Mouse (Mus musculus) MEL (cell line): Measurements from ENCODE around the gene Vstm2a. TPM values are rescaled to one million over a fixed set of nuclear protein-coding genes. Genes with fewer than 3 reads are reported as not detected.

Source experiments
- DNase-seq: peaks from one replicate; pipeline ENCODE4 v3.0.0; 2011; ENCODE audit warnings: low read depth, low spot score
- H3K27ac ChIP-seq: 2 replicates; pipeline ENCODE4 v1.5.1; 2012; ENCODE audit warnings: low read depth, mild to moderate bottlenecking, control low read depth, low read length, moderate library complexity; ENCODE audit not compliant: control insufficient read depth
- H3K27me3 ChIP-seq, 2 experiments: fragments of 150-350 bp in 1 of 2; sonication (generic) in 1 of 2; 2 replicates each; pipeline ENCODE4 v1.6.1; 2012; ENCODE audit warnings: low read length in 2 of 2, mild to moderate bottlenecking in 2 of 2, improper control_type of control experiment in 1 of 2, moderate library complexity in 1 of 2; ENCODE audit not compliant: insufficient read depth in 2 of 2, control insufficient read depth in 1 of 2
- H3K36me3 ChIP-seq, 2 experiments: 2 replicates each; pipeline ENCODE4 v1.6.1; 2012 to 2014; ENCODE audit warnings: low read length in 2 of 2, improper control_type of control experiment in 1 of 2, inconsistent platforms in 1 of 2, mild to moderate bottlenecking in 1 of 2; ENCODE audit not compliant: insufficient read depth in 2 of 2, control insufficient read depth in 1 of 2
- H3K4me1 ChIP-seq, 2 experiments: fragments of 150-350 bp in 1 of 2; sonication (generic) in 1 of 2; 2 replicates each; pipeline ENCODE4 v1.6.1; 2012; ENCODE audit warnings: low read length in 2 of 2, improper control_type of control experiment in 1 of 2, mild to moderate bottlenecking in 1 of 2; ENCODE audit not compliant: insufficient read depth in 2 of 2, control insufficient read depth in 1 of 2
- H3K4me3 ChIP-seq, 2 experiments: fragments of 150-350 bp in 1 of 2; sonication (generic) in 1 of 2; 2 replicates each; pipeline ENCODE4 v1.5.1; 2012; ENCODE audit warnings: low read depth in 2 of 2, low read length in 2 of 2, mild to moderate bottlenecking in 2 of 2, moderate library complexity in 2 of 2, control low read depth in 1 of 2, improper control_type of control experiment in 1 of 2; ENCODE audit not compliant: control insufficient read depth in 1 of 2, insufficient read depth in 1 of 2
- H3K79me2 ChIP-seq: 2 replicates; pipeline ENCODE4 v1.6.1; 2012; ENCODE audit warnings: mild to moderate bottlenecking, low read length, moderate library complexity; ENCODE audit not compliant: control insufficient read depth, poor library complexity, insufficient read depth
- H3K9ac ChIP-seq: 2 replicates; pipeline ENCODE4 v1.6.1; 2012; ENCODE audit warnings: low read depth, mild to moderate bottlenecking, control low read depth, low read length, moderate library complexity; ENCODE audit not compliant: control insufficient read depth, poor library complexity, severe bottlenecking
- H3K9me3 ChIP-seq: fragments of 150-350 bp; sonication (generic); replicated peaks from 2 replicates; pipeline ENCODE4 v1.6.1; 2012; ENCODE audit warnings: mild to moderate bottlenecking, low read length, improper control_type of control experiment, moderate library complexity; ENCODE audit not compliant: insufficient read depth
- BHLHE40 ChIP-seq: IDR thresholded peaks from 2 replicates; pipeline ENCODE4 v1.6.1; 2012; ENCODE audit warnings: low read depth, mild to moderate bottlenecking, inconsistent platforms, low read length, improper control_type of control experiment, borderline replicate concordance
- CHD1 ChIP-seq: IDR thresholded peaks from 2 replicates; pipeline ENCODE4 v1.6.1; 2012; ENCODE audit warnings: low read depth, mild to moderate bottlenecking, inconsistent platforms, low read length, improper control_type of control experiment
- CHD2 ChIP-seq: IDR thresholded peaks from 2 replicates; pipeline ENCODE4 v1.6.1; 2011; ENCODE audit warnings: low read length, improper control_type of control experiment
- E2F4 ChIP-seq: IDR thresholded peaks from 2 replicates; pipeline ENCODE4 v1.6.1; 2011; ENCODE audit warnings: low read depth, low read length, improper control_type of control experiment, borderline replicate concordance
- EP300 ChIP-seq, 2 experiments: IDR thresholded peaks; 2 replicates each; pipeline ENCODE4 v1.6.1; 2011; ENCODE audit warnings: improper control_type of control experiment in 2 of 2, low read length in 2 of 2, low read depth in 1 of 2, mild to moderate bottlenecking in 1 of 2
- MAFK ChIP-seq: IDR thresholded peaks from 2 replicates; pipeline ENCODE4 v1.6.1; 2011; ENCODE audit warnings: low read depth, mild to moderate bottlenecking, low read length, improper control_type of control experiment, borderline replicate concordance
- MAZ ChIP-seq: IDR thresholded peaks from 2 replicates; pipeline ENCODE4 v1.6.1; 2012; ENCODE audit warnings: low read depth, mild to moderate bottlenecking, inconsistent platforms, low read length, improper control_type of control experiment
- MXI1 ChIP-seq: IDR thresholded peaks from 2 replicates; pipeline ENCODE4 v1.6.1; 2011; ENCODE audit warnings: mild to moderate bottlenecking, low read depth, low read length, improper control_type of control experiment
- MYB ChIP-seq: IDR thresholded peaks from 2 replicates; pipeline ENCODE4 v1.6.1; 2011; ENCODE audit warnings: mild to moderate bottlenecking, low read depth, low read length, improper control_type of control experiment
- NELFE ChIP-seq: IDR thresholded peaks from 2 replicates; pipeline ENCODE4 v1.6.1; 2011; ENCODE audit warnings: low read depth, low read length, improper control_type of control experiment
- RCOR1 ChIP-seq: IDR thresholded peaks from 2 replicates; pipeline ENCODE4 v1.6.1; 2012; ENCODE audit warnings: low read depth, mild to moderate bottlenecking, inconsistent platforms, low read length, improper control_type of control experiment
- SMC3 ChIP-seq: IDR thresholded peaks from 2 replicates; pipeline ENCODE4 v1.6.1; 2011; ENCODE audit warnings: low read depth, low read length, improper control_type of control experiment
- TBP ChIP-seq: IDR thresholded peaks from 2 replicates; pipeline ENCODE4 v1.8.0; 2011; ENCODE audit warnings: low read depth, low read length, improper control_type of control experiment
- UBTF ChIP-seq: IDR thresholded peaks from 2 replicates; pipeline ENCODE4 v1.6.1; 2012; ENCODE audit warnings: low read depth, mild to moderate bottlenecking, inconsistent platforms, low read length, improper control_type of control experiment, moderate library complexity, borderline replicate concordance; ENCODE audit not compliant: insufficient read depth
- USF1 ChIP-seq: IDR thresholded peaks from 2 replicates; pipeline ENCODE4 v1.6.1; 2014; ENCODE audit warnings: low read depth, mild to moderate bottlenecking, inconsistent platforms, low read length, improper control_type of control experiment, moderate library complexity
- USF2 ChIP-seq, 2 experiments: IDR thresholded peaks; 2 replicates each; pipeline ENCODE4 v1.6.1; 2011 to 2012; ENCODE audit warnings: improper control_type of control experiment in 2 of 2, low read length in 2 of 2, borderline replicate concordance in 1 of 2, inconsistent platforms in 1 of 2, low read depth in 1 of 2, mild to moderate bottlenecking in 1 of 2; ENCODE audit not compliant: insufficient read depth in 1 of 2
- ZC3H11A ChIP-seq: IDR thresholded peaks from 2 replicates; pipeline ENCODE4 v1.6.1; 2012; ENCODE audit warnings: low read depth, mild to moderate bottlenecking, inconsistent platforms, low read length, improper control_type of control experiment
- ZMIZ1 ChIP-seq: IDR thresholded peaks from 2 replicates; pipeline ENCODE4 v1.6.1; 2012; ENCODE audit warnings: low read depth, mild to moderate bottlenecking, inconsistent platforms, low read length, improper control_type of control experiment, moderate library complexity
- ZNF384 ChIP-seq: IDR thresholded peaks from 2 replicates; pipeline ENCODE4 v1.6.1; 2012; ENCODE audit warnings: low read depth, mild to moderate bottlenecking, inconsistent platforms, low read length, improper control_type of control experiment
- polyA plus RNA-seq, 2 experiments: library from polyadenylated mRNA; stranded (reverse) in 1 of 2; unstranded in 1 of 2; fragments of >175 nt in 1 of 2; fragments of >200 nt in 1 of 2; gene quantifications; 2 replicates each; pipeline versions ENCODE4 v1.2.1 to v1.2.4; 2012; ENCODE audit warnings: low replicate concordance in 2 of 2, low read depth in 1 of 2; ENCODE audit not compliant: insufficient read length in 2 of 2, insufficient read depth in 1 of 2, missing spikeins in 1 of 2
- total RNA-seq: library from RNA; depleted of rRNA; stranded (reverse); fragments of 300-350 nt; gene quantifications from 2 replicates; pipeline ENCODE4 v1.2.3, GENCODE M21; 2012

Gene Vstm2a
- total and polyA plus RNA-seq, 3 experiments, result not detected

DNA sequence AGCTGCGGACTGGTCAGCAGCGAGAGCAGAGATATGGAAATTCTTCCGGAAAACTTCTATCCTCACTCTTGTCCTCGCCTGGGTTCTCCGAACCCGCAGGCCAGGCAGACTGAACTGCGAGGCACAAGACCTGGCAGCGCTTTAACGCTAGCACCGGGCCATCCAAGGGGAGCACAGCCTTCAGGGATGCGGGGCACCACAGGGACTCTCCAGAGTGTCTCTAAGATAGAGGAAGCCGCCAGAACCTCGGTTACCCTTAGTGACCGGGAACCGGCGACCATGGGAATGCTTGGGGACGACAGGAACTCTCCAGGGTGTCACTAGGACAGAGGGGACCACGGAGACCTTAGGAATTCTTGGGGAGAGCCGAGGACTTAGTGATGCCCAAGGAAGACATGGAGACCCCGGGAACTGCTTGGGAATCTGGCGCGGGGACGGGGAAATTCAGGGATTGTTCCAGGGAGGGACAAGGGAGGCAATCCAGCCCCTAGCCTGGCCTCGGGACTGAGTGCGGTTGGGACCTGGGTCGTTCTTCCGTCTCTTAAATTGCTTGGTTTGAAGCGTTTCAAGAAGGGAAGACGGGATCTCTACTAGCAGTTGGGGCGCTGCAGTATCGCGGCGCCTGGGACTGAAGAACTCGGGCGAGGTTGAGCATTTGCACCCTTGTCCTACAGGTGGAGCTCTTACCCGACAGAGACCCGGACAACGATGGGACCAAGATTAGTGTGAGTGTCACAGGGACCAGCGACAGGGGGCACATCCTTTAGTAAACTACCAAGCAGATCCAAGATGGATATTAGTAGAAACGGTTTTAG is 3.4 kb downstream of the Vstm2a start:
- H3K9ac ChIP-seq, result no peak overlapping the region

GRCm38 (mm10) chr11:16268396-16268795 is 10.9 kb downstream of the Vstm2a start:
- no peaks in the 10 kb centered on the region for H3K79me2 ChIP-seq
- no peaks in the 10 kb centered on the region for H3K4me1 ChIP-seq
- H3K27me3 ChIP-seq, result no peaks in the 10 kb centered on the region; a peak in 1 of 4 replicates
- no peak overlapping the region for H3K4me3 ChIP-seq
- no peak overlapping the region for H3K27ac ChIP-seq
- H3K9me3 ChIP-seq, result no peaks in the 10 kb centered on the region
- DNase-seq, result no peak
- H3K36me3 ChIP-seq, result no peaks in the 10 kb centered on the region
- TF ChIP-seq ZC3H11A (no peak), NELFE (no peak), MAZ (no peak), EP300 (IDR thresholded peaks at IDR 0.05; ENCODE audit: low read depth in 1 of 2, low read length in 2 of 2) (no peak), USF1 (no peak), MYB (no peak), MXI1 (no peak)
- no peak overlapping the region for H3K9ac ChIP-seq

More for the DNA sequence above, 3.4 kb downstream of the Vstm2a start:
- no peaks in the 10 kb centered on the region for H3K4me1 ChIP-seq
- H3K36me3 ChIP-seq, result no peaks in the 10 kb centered on the region
- H3K27ac ChIP-seq, result no peak overlapping the region
- no peaks in the 10 kb centered on the region for H3K27me3 ChIP-seq
- DNase-seq, result no peak
- TF ChIP-seq USF2 (IDR thresholded peaks at IDR 0.05; ENCODE audit: borderline replicate concordance in 1 of 2, insufficient read depth in 1 of 2, low read depth in 1 of 2, low read length in 2 of 2), result no peak
- TF ChIP-seq SMC3, result no peak
- TF ChIP-seq MAZ, result no peak
- no peak for TF ChIP-seq RCOR1
- H3K79me2 ChIP-seq, result no peaks in the 10 kb centered on the region
- no peaks in the 10 kb centered on the region for H3K9me3 ChIP-seq
- H3K4me3 ChIP-seq, result no peak overlapping the region

DNA sequence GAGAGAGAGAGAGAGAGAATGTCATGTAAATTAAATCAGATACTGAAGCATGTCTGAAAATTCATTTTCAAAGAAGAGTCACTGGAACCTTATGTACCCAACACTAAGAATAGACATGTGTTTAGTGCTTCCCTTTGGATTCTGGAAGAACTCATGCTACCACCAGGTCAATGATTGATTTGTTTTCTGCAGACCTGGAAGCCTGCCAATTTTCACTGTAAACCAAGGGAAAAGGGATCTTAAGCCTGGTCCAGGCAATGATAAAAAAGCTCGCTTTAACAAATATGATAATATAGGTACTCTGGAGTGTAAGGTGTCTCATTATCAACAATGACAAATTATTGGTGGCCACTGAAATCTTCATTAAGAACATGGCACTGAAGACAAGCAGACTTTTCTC is 32.9 kb downstream of the Vstm2a start:
- Histone ChIP-seq H3K9me3 (no peaks in the 10 kb centered on the region), H3K79me2 (no peaks in the 10 kb centered on the region), H3K27me3 (no peaks in the 10 kb centered on the region), H3K36me3 (no peaks in the 10 kb centered on the region), H3K27ac (no peak overlapping the region), H3K4me3 (no peak overlapping the region), H3K9ac (no peak overlapping the region), H3K4me1 (no peaks in the 10 kb centered on the region)
- no peak for DNase-seq
- TF ChIP-seq MAFK, result no peak
- no peak for TF ChIP-seq UBTF
- TF ChIP-seq CHD1, result no peak
- no peak for TF ChIP-seq BHLHE40
- no peak for TF ChIP-seq MYB
- TF ChIP-seq MXI1, result no peak
- TF ChIP-seq TBP, result no peak
- TF ChIP-seq E2F4, result no peak
- no peak for TF ChIP-seq ZMIZ1
- TF ChIP-seq CHD2, result no peak
- TF ChIP-seq ZNF384, result no peak
- TF ChIP-seq USF2 (IDR thresholded peaks at IDR 0.05; ENCODE audit: borderline replicate concordance in 1 of 2, insufficient read depth in 1 of 2, low read depth in 1 of 2, low read length in 2 of 2), result no peak
